22 mouse cellular contexts compared by ENCODE assay signal in genomic region chr12:113358077-113358476, GRCm38 (mm10).
DNase-seq lines count a peak whose midpoint lies in the region; ATAC-seq lines count a peak whose summit lies in the region.
"Had no signal": no experiment of that assay in that cellular context is flagged by ENCODE, and none has a peak within 500 bp of the region (broad histone marks: within the 10 kb centered on the region; RNA-seq: fewer than 3 reads in every experiment).

No protein-coding gene starts in this region.

- ATAC-seq in heart, embryonic 12.5 days (ENCODE audit: insufficient number of reproducible peaks, low FRiP score): no peak
- ATAC-seq in limb, embryonic 11.5 days (ENCODE audit: insufficient number of reproducible peaks, low FRiP score, low TSS enrichment, low read depth): no peak
- no peak for ATAC-seq in megakaryocyte, adult 5-6 weeks (ENCODE audit: poor library complexity, severe bottlenecking)
- ATAC-seq: activated CD4-positive, CD25-positive, alpha-beta regulatory T cell, adult 4 months; forebrain, embryonic 15.5 days; forebrain, postnatal 0 days; Patski had no signal

- H3K27ac ChIP-seq in heart, embryonic 12.5 days (ENCODE audit: poor library complexity, severe bottlenecking): no peak overlapping the region
- H3K27ac ChIP-seq in limb, embryonic 10.5 days: no peak overlapping the region
- no peak overlapping the region for H3K27ac ChIP-seq in limb, embryonic 11.5 days (replicated peaks; ENCODE audit: low read depth, low read length)
- H3K27ac ChIP-seq: embryonic facial prominence, embryonic 10.5 days; embryonic facial prominence, embryonic 12.5 days; forebrain, embryonic 12.5 days; forebrain, embryonic 15.5 days had no signal

- no peaks in the 10 kb centered on the region for H3K27me3 ChIP-seq in heart, embryonic 12.5 days (replicated peaks)
- H3K27me3 ChIP-seq in limb, embryonic 10.5 days (ENCODE audit: low read depth, poor library complexity, severe bottlenecking): no peaks in the 10 kb centered on the region
- no peaks in the 10 kb centered on the region for H3K27me3 ChIP-seq in limb, embryonic 11.5 days (ENCODE audit: control insufficient read depth, insufficient read depth, low read length)
- H3K27me3 ChIP-seq: embryonic facial prominence, embryonic 12.5 days; forebrain, embryonic 12.5 days; forebrain, embryonic 15.5 days; Patski had no signal

- H3K9ac ChIP-seq in heart, embryonic 12.5 days: no peak overlapping the region
- H3K9ac ChIP-seq in limb, embryonic 11.5 days (ENCODE audit: low read length): no peak overlapping the region
- H3K9ac ChIP-seq: embryonic facial prominence, embryonic 12.5 days; forebrain, embryonic 12.5 days; forebrain, embryonic 15.5 days; forebrain, postnatal 0 days had no signal

- no peaks in the 10 kb centered on the region for H3K4me1 ChIP-seq in heart, embryonic 12.5 days (replicated peaks)
- H3K4me1 ChIP-seq in limb, embryonic 10.5 days: peaks cover 12% of the 10 kb centered on the region
- peaks cover 4% of the 10 kb centered on the region; the same call in 1 of the 2 replicates for H3K4me1 ChIP-seq in limb, embryonic 11.5 days (ENCODE audit: control insufficient read depth, insufficient read depth, low read length)
- H3K4me1 ChIP-seq: embryonic facial prominence, embryonic 10.5 days; embryonic facial prominence, embryonic 12.5 days; forebrain, embryonic 12.5 days; forebrain, embryonic 15.5 days had no signal

- 71% methylated on average over 5 of the region's 5 CpGs for WGBS in heart, embryonic 12.5 days
- 88% methylated on average over 5 of the region's 5 CpGs for WGBS in limb, embryonic 10.5 days
- WGBS in limb, embryonic 11.5 days: 72% methylated on average over 5 of the region's 5 CpGs

- H3K9me3 ChIP-seq in heart, embryonic 12.5 days (replicated peaks): no peaks in the 10 kb centered on the region
- H3K9me3 ChIP-seq in limb, embryonic 10.5 days (replicated peaks): no peaks in the 10 kb centered on the region
- H3K9me3 ChIP-seq in limb, embryonic 11.5 days (ENCODE audit: control insufficient read depth, low read length): no peaks in the 10 kb centered on the region
- H3K9me3 ChIP-seq: forebrain, embryonic 12.5 days; forebrain, embryonic 15.5 days had no signal

- DNase-seq in heart, adult 11 months: peak; percentile 66
- peak; percentile 29 for DNase-seq in testis, postnatal 10 days (ENCODE audit: low spot score)
- DNase-seq in testis, postnatal 14 days (ENCODE audit: low spot score): no peak
- DNase-seq in limb, embryonic 10.5 days (ENCODE audit: low spot score): peak; percentile 15
- DNase-seq in limb, embryonic 11.5 days (ENCODE audit: low spot score): peak; percentile 9
- DNase-seq: adrenal gland, adult 8-10 months; adrenal gland, postnatal 14 days; adrenal gland, postnatal 36 days; cerebellum, adult 11-12 months; cerebellum, adult 2 months; cerebellum, adult 9-10 months; cerebellum, postnatal 10 days; cerebellum, postnatal 25 days; forebrain, postnatal 0 days had no signal

- H3K4me3 ChIP-seq in heart, embryonic 12.5 days: no peak overlapping the region
- no peak overlapping the region for H3K4me3 ChIP-seq in limb, embryonic 10.5 days
- no peak overlapping the region for H3K4me3 ChIP-seq in limb, embryonic 11.5 days (ENCODE audit: low read depth, low read length)
- H3K4me3 ChIP-seq: embryonic facial prominence, embryonic 10.5 days; embryonic facial prominence, embryonic 12.5 days; forebrain, embryonic 12.5 days; forebrain, embryonic 15.5 days had no signal

- no peak overlapping the region for H3K4me2 ChIP-seq in heart, embryonic 12.5 days
- H3K4me2 ChIP-seq in limb, embryonic 11.5 days (ENCODE audit: low read depth, severe bottlenecking): no peak overlapping the region
- H3K4me2 ChIP-seq: embryonic facial prominence, embryonic 12.5 days; forebrain, embryonic 12.5 days; forebrain, embryonic 15.5 days had no signal

- H3K36me3 ChIP-seq in heart, embryonic 12.5 days: no peaks in the 10 kb centered on the region
- H3K36me3 ChIP-seq in limb, embryonic 10.5 days: no peaks in the 10 kb centered on the region
- no peaks in the 10 kb centered on the region for H3K36me3 ChIP-seq in limb, embryonic 11.5 days (ENCODE audit: control insufficient read depth, insufficient read depth, low read length)
- H3K36me3 ChIP-seq: embryonic facial prominence, embryonic 10.5 days; embryonic facial prominence, embryonic 12.5 days; forebrain, embryonic 12.5 days; forebrain, embryonic 15.5 days had no signal
